Mouse (Mus musculus) embryo, embryonic 10 days (tissue): ENCODE measurements around the gene Btaf1.

Experiments used
- DNase-seq: peaks from one replicate; pipeline ENCODE4 v3.0.0-alpha.2; 2015; ENCODE audit warnings: low spot score

Gene Btaf1

GRCm38 (mm10) chr19:37022146-37022545 is 96.3 kb downstream of the Btaf1 start:
- DNase-seq, result no peak

- no peak for DNase-seq
These were observed 100.0 kb downstream of the Btaf1 start for GRCm38 (mm10) chr19:37025839-37026319.

GRCm38 (mm10) chr19:37026408-37026807 is 100.5 kb downstream of the Btaf1 start:
- no peak for DNase-seq

GRCm38 (mm10) chr19:37029771-37030170 is 103.9 kb downstream of the Btaf1 start:
- DNase-seq, result no peak

GRCm38 (mm10) chr19:37031446-37031845 is 105.6 kb downstream of the Btaf1 start:
- no peak for DNase-seq

- DNase-seq, result no peak
These were observed 106.5 kb downstream of the Btaf1 start for GRCm38 (mm10) chr19:37032364-37032763.

- DNase-seq, result no peak
These were observed 115.0 kb downstream of the Btaf1 start for GRCm38 (mm10) chr19:37040906-37041305.

GRCm38 (mm10) chr19:37044431-37044830 is 118.6 kb downstream of the Btaf1 start:
- no peak for DNase-seq

- DNase-seq, result no peak
These were observed 122.6 kb downstream of the Btaf1 start for GRCm38 (mm10) chr19:37048507-37048906.

- DNase-seq, result peak; percentile 77
These were observed 124.9 kb downstream of the Btaf1 start for GRCm38 (mm10) chr19:37050643-37051345.

GRCm38 (mm10) chr19:37055976-37056556 is 130.2 kb downstream of the Btaf1 start:
- no peak for DNase-seq

GRCm38 (mm10) chr19:37057161-37057905 is 131.5 kb downstream of the Btaf1 start:
- DNase-seq, result no peak

GRCm38 (mm10) chr19:37059623-37060022 is 133.7 kb downstream of the Btaf1 start:
- no peak for DNase-seq

- DNase-seq, result no peak
These were observed 134.2 kb downstream of the Btaf1 start for GRCm38 (mm10) chr19:37060078-37060477.
